Mouse (Mus musculus): ENCODE measurements around the gene Golga1.
"Not testable (repeated sequence)": the region's sequence is repeated elsewhere in the genome, so short reads cannot be mapped to it uniquely, and the experiment has no call there.

The Golga1 gene

GRCm38 (mm10) chr2:39065400-39065987 is at the start of gene Golga1:
Gene Golga1 (minus strand): TSS chr2:39065541.
- in situ Hi-C loops (cut with MboI) = no loop called here

GRCm38 (mm10) chr2:39114093-39114492 is 48.8 kb upstream of the Golga1 start:
- in situ Hi-C loops (cut with MboI) = no loop called here

GRCm38 (mm10) chr2:39110514-39110913 is 45.2 kb upstream of the Golga1 start:
- in situ Hi-C loops (cut with MboI) = no loop called here

- in situ Hi-C loops (cut with MboI) = not testable (repeated sequence)
Measured at GRCm38 (mm10) chr2:39109712-39110111, 44.4 kb upstream of the Golga1 start.

- in situ Hi-C loops (cut with MboI) = not testable (repeated sequence)
Measured at GRCm38 (mm10) chr2:39099951-39100350, 34.6 kb upstream of the Golga1 start.

GRCm38 (mm10) chr2:39097993-39098392 is 32.7 kb upstream of the Golga1 start:
- in situ Hi-C loops (cut with MboI) = no loop called here

GRCm38 (mm10) chr2:39091966-39092365 is 26.6 kb upstream of the Golga1 start:
- in situ Hi-C loops (cut with MboI) = no loop called here

GRCm38 (mm10) chr2:39082706-39083105 is 17.4 kb upstream of the Golga1 start:
- in situ Hi-C loops (cut with MboI) = no loop called here

GRCm38 (mm10) chr2:39070666-39071065 is 5.3 kb upstream of the Golga1 start:
- in situ Hi-C loops (cut with MboI) = no loop called here

GRCm38 (mm10) chr2:39069096-39069495 is 3.8 kb upstream of the Golga1 start:
- in situ Hi-C loops (cut with MboI) = no loop called here

GRCm38 (mm10) chr2:39064687-39065399 is 498 bp downstream of the Golga1 start:
- in situ Hi-C loops (cut with MboI) = no loop called here

GRCm38 (mm10) chr2:39048515-39048914 is 16.8 kb downstream of the Golga1 start:
- in situ Hi-C loops (cut with MboI) = no loop called here

GRCm38 (mm10) chr2:39040215-39040614 is 25.1 kb downstream of the Golga1 start:
- in situ Hi-C loops (cut with MboI) = no loop called here

- in situ Hi-C loops (cut with MboI) = no loop called here
Measured at GRCm38 (mm10) chr2:39031611-39032010, 33.7 kb downstream of the Golga1 start.

GRCm38 (mm10) chr2:39020004-39020403 is 45.3 kb downstream of the Golga1 start:
- in situ Hi-C loops (cut with MboI) = no loop called here

GRCm38 (mm10) chr2:39016581-39016980 is 48.8 kb downstream of the Golga1 start:
- in situ Hi-C loops (cut with MboI) = no loop called here

- in situ Hi-C loops (cut with MboI) = no loop called here
Measured at GRCm38 (mm10) chr2:39012768-39013279, 52.5 kb downstream of the Golga1 start.

- in situ Hi-C loops (cut with MboI) = no loop called here
Measured at GRCm38 (mm10) chr2:39011971-39012370, 53.4 kb downstream of the Golga1 start.

GRCm38 (mm10) chr2:39011264-39011663 is 54.1 kb downstream of the Golga1 start:
- in situ Hi-C loops (cut with MboI) = no loop called here

- in situ Hi-C loops (cut with MboI) = not testable (repeated sequence)
Measured at GRCm38 (mm10) chr2:39010144-39010543, 55.2 kb downstream of the Golga1 start.

GRCm38 (mm10) chr2:39008954-39009365 is 56.4 kb downstream of the Golga1 start:
- in situ Hi-C loops (cut with MboI) = no loop called here

GRCm38 (mm10) chr2:39008350-39008851 is 56.9 kb downstream of the Golga1 start:
- in situ Hi-C loops (cut with MboI) = no loop called here

GRCm38 (mm10) chr2:39007865-39008264 is 57.5 kb downstream of the Golga1 start:
- in situ Hi-C loops (cut with MboI) = no loop called here

Measured in mature B cell (primary cell).